Mouse (Mus musculus) midbrain, embryonic 14.5 days (tissue): Measurements from ENCODE around the gene Ubl7. TPM values are rescaled to one million over a fixed set of nuclear protein-coding genes. Genes with fewer than 3 reads are reported as not detected.
A peak's percentile ranks its signal among the peaks of the same experiment; 100 is the strongest.

ENCODE experiments used
- ATAC-seq: fragments of 200-750 bp; cut with Nextera tagmentation; 2 replicates; pipeline ENCODE4 v1.8.0; 2017; ENCODE audit warnings: moderate number of reproducible peaks, moderate library complexity; ENCODE audit not compliant: low FRiP score, low TSS enrichment
- DNase-seq: peaks from one replicate; pipeline ENCODE4 v3.0.0-alpha.2; 2015
- H3K27ac ChIP-seq: fragments of 300-500 bp; sonication (generic); replicated peaks from 2 replicates; pipeline ENCODE4 v1.5.1; 2014; ENCODE audit warnings: mild to moderate bottlenecking, low read depth, low read length, moderate library complexity
- H3K27me3 ChIP-seq: fragments of 300-500 bp; sonication (generic); 2 replicates; pipeline ENCODE4 v1.6.1; 2014; ENCODE audit warnings: low read length, control low read depth, mixed read lengths; ENCODE audit not compliant: control insufficient read depth, insufficient read depth
- H3K36me3 ChIP-seq: fragments of 300-500 bp; sonication (generic); 2 replicates; pipeline ENCODE4 v1.6.1; 2014; ENCODE audit warnings: low read length, control low read depth; ENCODE audit not compliant: control insufficient read depth, insufficient read depth
- H3K4me1 ChIP-seq: fragments of 300-500 bp; sonication (generic); 2 replicates; pipeline ENCODE4 v1.6.1; 2014; ENCODE audit warnings: mild to moderate bottlenecking, antibody characterized with exemption, low read length, control low read depth; ENCODE audit not compliant: control insufficient read depth, insufficient read depth
- H3K4me2 ChIP-seq: fragments of 300-500 bp; sonication (generic); 2 replicates; pipeline ENCODE4 v1.6.1; 2014; ENCODE audit warnings: mild to moderate bottlenecking, low read length, moderate library complexity
- H3K4me3 ChIP-seq: fragments of 300-500 bp; sonication (generic); replicated peaks from 2 replicates; pipeline ENCODE4 v1.5.1; 2014; ENCODE audit warnings: low read depth, low read length
- H3K9ac ChIP-seq: fragments of 300-500 bp; sonication (generic); replicated peaks from 2 replicates; pipeline ENCODE4 v1.6.1; 2014; ENCODE audit warnings: mild to moderate bottlenecking, low read length, moderate library complexity
- H3K9me3 ChIP-seq: fragments of 300-500 bp; sonication (generic); 2 replicates; pipeline ENCODE4 v1.6.1; 2016; ENCODE audit warnings: low read length, control low read depth, mixed read lengths; ENCODE audit not compliant: control insufficient read depth
- WGBS: fragments of 180-500 bp; shearing (Covaris S2); extraction: QIAGEN DNeasy Blood & Tissue Kit; methylation state at CpG from one replicate; pipeline ENCODE4 v1.1.7; 2014; 5-methylcytosine and 5-hydroxymethylcytosine counted together
- polyA plus RNA-seq: library from polyadenylated mRNA; unstranded; fragments of >200 nt; fragmentation: Nextera tagmentation; extraction: Ambion mirVana; gene quantifications from 2 replicates; pipeline ENCODE4 v1.2.1, GENCODE M21; 2014

The Ubl7 gene
- polyA plus RNA-seq, 1 experiment from 2014 or later, result 165 TPM

DNA sequence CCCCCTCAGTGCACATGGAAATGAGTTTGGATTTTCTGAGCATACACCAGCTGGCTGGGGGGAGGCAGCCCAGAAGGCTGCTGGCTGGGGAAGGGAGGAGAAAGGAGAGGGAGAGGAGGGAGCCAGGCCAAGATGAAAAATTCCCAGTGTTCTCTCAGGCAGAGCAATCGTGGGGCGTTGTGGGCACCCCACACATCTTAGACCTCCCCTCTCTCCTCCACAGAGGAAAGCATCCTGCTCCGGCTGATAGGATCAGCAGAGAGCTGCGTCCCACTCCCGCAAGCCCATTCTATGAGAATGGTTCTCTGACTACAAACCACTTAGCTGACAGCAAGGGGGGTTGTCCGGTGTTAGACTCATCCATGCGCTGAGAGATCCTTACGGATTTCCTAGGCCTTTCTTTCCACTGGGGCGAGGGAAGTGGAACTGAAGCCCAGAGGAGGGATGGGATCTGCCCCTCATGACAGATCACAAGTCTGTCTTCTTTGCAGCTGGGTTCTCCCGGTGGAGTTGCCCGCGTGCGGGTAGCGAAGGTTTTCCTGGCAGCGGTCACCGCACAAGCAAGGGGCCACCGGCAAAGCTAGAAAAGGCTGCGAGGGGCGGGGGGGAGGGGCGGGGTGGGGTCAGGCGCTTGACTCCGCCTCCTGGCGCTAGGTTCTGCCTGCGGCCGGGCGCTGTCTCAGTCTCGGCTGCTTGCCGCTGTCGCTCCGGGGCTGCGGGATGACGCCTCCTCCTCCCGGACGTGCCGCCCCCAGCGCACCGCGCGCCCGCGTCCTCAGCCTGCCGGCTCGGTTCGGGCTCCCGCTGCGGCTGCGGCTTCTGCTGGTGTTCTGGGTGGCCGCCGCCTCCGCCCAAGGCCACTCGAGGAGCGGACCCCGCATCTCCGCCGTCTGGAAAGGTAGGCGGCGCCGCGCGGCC is 28.9 kb downstream of the Ubl7 start, which contains the start of gene Sema7a:
Sema7a (plus strand) TSS at position 682 of the 918 bp plus-strand sequence.
- Histone ChIP-seq H3K4me2 (peak within 1 kb of the TSS; percentile 88), H3K9ac (peak within 1 kb of the TSS; percentile 85), H3K9me3 (no peaks in the 10 kb centered on the region), H3K27me3 (0 out of 2 replicates have a peak, but pooled peaks cover 12% of the 10 kb centered on the region), H3K27ac (peak within 1 kb of the TSS; percentile 93), H3K4me1 (peaks cover 28% of the 10 kb centered on the region), H3K36me3 (no peaks in the 10 kb centered on the region), H3K4me3 (peak within 1 kb of the TSS; percentile 85)
- peak; percentile 81 for ATAC-seq
- under 1% methylated on average over 58 of the region's 60 CpGs for WGBS
- peak; percentile 90 for DNase-seq

DNA sequence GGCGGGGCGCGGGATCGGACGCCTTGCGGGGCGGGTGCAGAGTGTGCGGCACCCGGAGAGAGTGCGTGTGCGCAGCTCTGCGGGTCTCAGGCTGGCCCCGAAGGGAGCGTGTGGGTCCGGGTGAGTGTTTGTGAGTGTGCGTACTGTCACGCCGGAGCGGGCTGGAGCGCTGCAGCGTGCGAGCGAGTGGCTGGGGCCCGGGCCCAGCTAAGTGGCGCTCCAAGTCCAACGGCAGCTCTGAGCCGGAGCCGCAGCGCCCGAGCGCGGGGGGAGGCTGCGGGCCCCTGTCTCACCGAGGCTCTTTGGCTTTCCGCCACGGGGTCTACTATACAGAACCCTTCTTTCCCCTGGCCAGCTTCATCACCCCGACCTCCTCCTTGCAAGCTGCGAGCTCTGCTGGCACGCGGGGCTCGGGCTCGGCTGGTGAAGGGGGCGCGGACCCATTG is 29.6 kb downstream of the Ubl7 start:
- H3K36me3 ChIP-seq, result no peaks in the 10 kb centered on the region

DNA sequence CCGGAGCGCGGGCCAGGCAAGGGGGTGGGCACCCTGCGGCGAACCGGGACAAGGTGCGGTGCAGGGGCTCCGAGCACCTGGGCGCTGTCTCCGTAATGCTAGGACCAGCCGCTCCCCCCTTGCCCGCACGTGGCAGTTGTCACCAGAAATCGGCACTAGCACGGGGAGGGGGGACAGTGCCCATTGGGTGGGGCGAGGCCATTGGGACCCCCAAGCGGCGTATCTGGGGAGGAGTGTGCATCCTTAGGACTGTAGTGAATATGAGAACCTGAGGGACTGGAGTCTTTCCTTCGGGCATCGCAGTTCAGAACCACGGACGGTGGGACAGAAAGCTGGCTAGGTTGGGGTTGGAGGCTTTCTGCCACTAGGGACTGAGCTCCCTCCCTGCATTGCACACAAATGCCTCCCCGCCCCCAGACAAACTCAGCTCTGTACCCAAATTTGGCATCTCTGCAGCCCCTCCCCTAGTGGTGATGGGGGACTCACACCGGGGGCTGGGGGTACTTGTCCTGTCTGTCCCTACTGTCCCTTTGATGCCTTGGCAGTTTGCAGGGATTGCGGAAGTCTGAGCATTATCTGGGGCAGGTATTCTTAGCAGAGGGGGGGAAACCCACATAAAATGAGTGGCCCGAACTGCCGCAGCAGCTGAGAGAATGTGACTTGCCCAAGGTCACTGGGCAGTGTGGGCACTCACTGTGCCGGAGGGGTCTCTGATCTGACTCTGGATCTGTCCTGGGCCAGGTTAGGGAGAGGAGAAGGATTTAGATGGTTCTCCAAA is 30.3 kb downstream of the Ubl7 start:
- H3K27ac ChIP-seq, result peak overlapping the region; percentile 93
- H3K9ac ChIP-seq, result peak overlapping the region; percentile 85
- peak; percentile 21; the same call in 1 of the 2 replicates for ATAC-seq
- no peaks in the 10 kb centered on the region for H3K9me3 ChIP-seq
- WGBS, result 5% methylated on average over 28 of the region's 28 CpGs
- H3K4me2 ChIP-seq, result peak overlapping the region; percentile 88
- no peaks in the 10 kb centered on the region for H3K36me3 ChIP-seq
- DNase-seq, result peak; percentile 51
- 0 out of 2 replicates have a peak, but pooled peaks cover 12% of the 10 kb centered on the region for H3K27me3 ChIP-seq
- peaks cover 35% of the 10 kb centered on the region for H3K4me1 ChIP-seq
- H3K4me3 ChIP-seq, result peak overlapping the region; percentile 85

More for the DNA sequence above, 29.6 kb downstream of the Ubl7 start:
- under 1% methylated on average over 44 of the region's 44 CpGs for WGBS
- DNase-seq (peak; percentile 80), ATAC-seq (peak; percentile 74)
- Histone ChIP-seq H3K4me2 (peak overlapping the region; percentile 88), H3K9ac (peak overlapping the region; percentile 85), H3K27ac (peak overlapping the region; percentile 93), H3K27me3 (0 out of 2 replicates have a peak, but pooled peaks cover 12% of the 10 kb centered on the region), H3K9me3 (no peaks in the 10 kb centered on the region), H3K4me1 (peaks cover 28% of the 10 kb centered on the region), H3K4me3 (peak overlapping the region; percentile 85)

DNA sequence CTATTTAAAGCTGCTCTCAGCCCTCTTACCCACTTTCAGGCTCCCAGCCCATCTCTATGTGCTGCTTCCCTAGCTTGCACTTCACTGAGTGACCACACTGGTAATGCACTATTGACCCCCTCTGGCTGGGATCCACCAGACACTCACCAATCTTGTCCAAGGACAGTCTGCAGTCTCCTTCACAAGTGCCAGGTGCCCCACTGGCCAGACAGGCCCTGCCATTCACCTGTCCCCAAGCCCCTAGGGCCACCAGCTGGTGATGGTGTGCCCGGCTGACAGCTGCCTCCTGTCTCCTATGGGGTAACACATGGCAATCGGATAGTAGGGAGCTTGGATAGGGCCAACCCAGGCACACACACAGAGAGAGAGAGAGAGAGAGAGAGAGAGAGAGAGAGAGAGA is 31.3 kb downstream of the Ubl7 start:
- DNase-seq (no peak), ATAC-seq (no peak)
- Histone ChIP-seq H3K9ac (0 out of 2 replicates have a peak overlapping the region, but pooled peaks have one; percentile 6), H3K4me1 (peaks cover 35% of the 10 kb centered on the region), H3K4me2 (peak overlapping the region; percentile 88), H3K4me3 (peak overlapping the region; percentile 85; the same call in 1 of the 2 replicates), H3K27ac (no peak overlapping the region), H3K9me3 (no peaks in the 10 kb centered on the region), H3K36me3 (no peaks in the 10 kb centered on the region), H3K27me3 (0 out of 2 replicates have a peak, but pooled peaks cover 12% of the 10 kb centered on the region)
- WGBS, result 60% methylated on average over 2 of the region's 2 CpGs

DNA sequence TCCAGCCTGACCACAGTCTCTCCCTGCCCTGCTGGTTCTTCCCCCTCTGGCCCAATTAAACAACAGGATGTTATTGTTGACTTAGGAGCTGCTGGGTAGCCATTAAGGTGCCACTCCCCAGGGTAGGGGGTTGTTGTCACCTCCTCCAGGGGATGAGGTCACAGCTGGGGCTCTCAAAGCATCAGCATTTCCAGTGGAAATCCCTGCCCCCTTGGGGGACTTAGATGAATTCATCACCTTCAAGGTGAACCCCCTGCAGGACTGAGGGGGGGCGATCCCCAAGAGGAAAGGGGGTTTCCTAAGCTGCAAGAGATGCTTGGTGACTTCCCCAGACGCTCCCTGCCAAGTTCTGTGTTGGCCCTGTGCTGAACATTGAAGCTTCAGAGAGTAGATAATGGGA is 32.3 kb downstream of the Ubl7 start:
- 32% methylated on average over 2 of the region's 2 CpGs for WGBS
- DNase-seq, result no peak
- Histone ChIP-seq H3K4me2 (no peak overlapping the region), H3K9me3 (no peaks in the 10 kb centered on the region), H3K9ac (no peak overlapping the region), H3K36me3 (no peaks in the 10 kb centered on the region), H3K4me3 (no peak overlapping the region), H3K4me1 (peaks cover 35% of the 10 kb centered on the region), H3K27me3 (0 out of 2 replicates have a peak, but pooled peaks cover 12% of the 10 kb centered on the region), H3K27ac (no peak overlapping the region)
- no peak for ATAC-seq

DNA sequence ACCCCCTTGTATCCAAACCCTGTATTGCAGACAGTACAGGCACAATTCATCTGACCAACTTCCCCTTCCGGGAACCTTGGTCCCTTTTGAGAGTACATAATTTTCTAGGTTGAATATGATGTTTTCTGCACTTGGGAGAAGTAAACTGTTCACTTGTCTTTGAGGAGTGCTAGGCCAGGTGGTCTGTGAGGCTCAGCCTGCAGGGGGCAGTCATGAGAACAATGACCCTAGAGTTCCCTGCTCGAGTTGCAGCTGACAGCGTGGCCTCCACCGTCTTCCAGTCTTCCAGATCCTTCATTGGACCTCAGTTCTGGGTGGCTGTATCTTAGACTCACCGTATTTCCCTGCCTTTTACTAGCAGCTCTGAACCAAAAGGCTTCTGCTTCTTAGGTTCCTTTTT is 33.8 kb downstream of the Ubl7 start:
- H3K4me1 ChIP-seq, result peaks cover 32% of the 10 kb centered on the region
- H3K4me3 ChIP-seq, result no peak overlapping the region
- H3K9me3 ChIP-seq, result no peaks in the 10 kb centered on the region
- H3K9ac ChIP-seq, result no peak overlapping the region
- ATAC-seq, result no peak
- 26% methylated on average over 5 of the region's 5 CpGs for WGBS
- 0 out of 2 replicates have a peak, but pooled peaks cover 5% of the 10 kb centered on the region for H3K27me3 ChIP-seq
- H3K27ac ChIP-seq, result no peak overlapping the region
- no peak overlapping the region for H3K4me2 ChIP-seq
- peak; percentile 74 for DNase-seq
- no peaks in the 10 kb centered on the region for H3K36me3 ChIP-seq

DNA sequence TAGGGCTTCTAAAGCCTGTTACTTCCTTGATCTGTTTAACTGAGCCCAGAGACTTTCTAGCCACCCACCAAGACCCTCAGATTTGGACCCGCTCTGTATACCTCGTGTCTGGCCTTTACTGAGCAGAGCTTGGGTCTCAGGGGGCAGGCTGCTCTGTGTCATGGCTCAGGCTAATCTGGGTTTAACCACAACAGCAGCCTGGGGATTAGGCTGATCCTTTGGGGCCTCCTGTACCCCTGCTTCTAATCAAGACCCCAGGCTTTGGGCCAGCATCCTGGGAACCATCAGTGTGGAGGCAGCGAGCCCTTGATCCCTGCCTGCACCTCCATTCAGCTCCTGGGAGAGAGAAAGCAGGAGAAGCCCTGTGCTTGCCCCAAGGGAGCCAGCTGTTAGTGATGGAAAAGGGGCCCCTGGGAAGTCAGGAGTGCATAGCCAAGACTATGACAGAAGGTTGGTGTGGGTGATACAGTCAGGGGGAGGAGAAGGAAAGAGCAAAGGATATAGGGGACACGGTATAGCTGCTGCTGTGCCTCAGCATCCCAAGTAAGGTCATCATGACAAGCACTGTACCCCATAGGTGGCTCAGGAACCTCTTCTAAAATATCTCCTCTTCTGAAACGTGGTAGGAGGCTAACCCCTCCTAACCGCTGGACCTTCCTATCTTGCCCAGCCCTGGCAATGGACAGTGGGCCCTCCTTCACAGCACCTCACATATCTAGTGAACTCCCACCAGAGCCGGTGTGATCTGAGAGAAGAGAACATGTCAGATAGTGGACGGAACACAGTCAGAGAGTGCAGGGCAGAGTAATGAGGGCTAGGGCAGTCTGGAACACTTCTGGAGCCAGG is 35.2 kb downstream of the Ubl7 start:
- Histone ChIP-seq H3K9me3 (no peaks in the 10 kb centered on the region), H3K4me3 (no peak overlapping the region), H3K36me3 (no peaks in the 10 kb centered on the region), H3K4me2 (no peak overlapping the region), H3K27ac (no peak overlapping the region), H3K27me3 (0 out of 2 replicates have a peak, but pooled peaks cover 5% of the 10 kb centered on the region), H3K4me1 (peaks cover 30% of the 10 kb centered on the region), H3K9ac (no peak overlapping the region)
- DNase-seq, result no peak
- 56% methylated on average over 8 of the region's 8 CpGs for WGBS
- ATAC-seq, result no peak
